Mouse (Mus musculus) testis, adult 2 months (tissue): ENCODE measurements around the gene Snw1.

Experiments used
- CTCF ChIP-seq: fragments of 200-500 bp; IDR thresholded peaks from 2 replicates; pipeline ENCODE4 v1.5.1; 2012; ENCODE audit warnings: low read depth, mild to moderate bottlenecking, inconsistent platforms, low read length, moderate library complexity; ENCODE audit not compliant: control insufficient read depth, insufficient read depth, insufficient replicate concordance
- POLR2A ChIP-seq: fragments of 200-500 bp; IDR thresholded peaks from 2 replicates; pipeline ENCODE4 v1.6.1; 2012; ENCODE audit warnings: low read depth, mild to moderate bottlenecking, inconsistent platforms, low read length, moderate library complexity; ENCODE audit not compliant: control insufficient read depth

- TF ChIP-seq CTCF (no peak), POLR2A (no peak)
These were observed 45.6 kb downstream of the Snw1 start for GRCm38 (mm10) chr12:87426354-87427031.
